Mouse (Mus musculus) C2C12 (cell line): Measurements from ENCODE around the gene Coq7.

Experiments
- CEBPB ChIP-seq: IDR thresholded peaks from one replicate; pipeline ENCODE4 v1.6.1; 2011; ENCODE audit warnings: low read depth, mild to moderate bottlenecking, control low read depth, moderate library complexity
- CTCF ChIP-seq: IDR thresholded peaks from one replicate; pipeline ENCODE4 v1.5.1; 2011; ENCODE audit not compliant: control insufficient read depth, insufficient read depth, insufficient read length
- FOSL1 ChIP-seq: IDR thresholded peaks from one replicate; pipeline ENCODE4 v1.8.0; 2011; ENCODE audit warnings: mild to moderate bottlenecking, low read length; ENCODE audit not compliant: poor library complexity, insufficient read depth, severe bottlenecking
- MAX ChIP-seq: IDR thresholded peaks from one replicate; pipeline ENCODE4 v1.6.1; 2011; ENCODE audit warnings: mild to moderate bottlenecking, control low read depth
- MYOD1 ChIP-seq: IDR thresholded peaks from one replicate; pipeline ENCODE4 v1.6.1; 2011; ENCODE audit warnings: low read depth; ENCODE audit not compliant: control insufficient read depth, insufficient read length
- MYOG ChIP-seq: IDR thresholded peaks from one replicate; pipeline ENCODE4 v1.6.1; 2011; ENCODE audit not compliant: control insufficient read depth, insufficient read length; ENCODE audit errors: extremely low read depth
- USF1 ChIP-seq: IDR thresholded peaks from one replicate; pipeline ENCODE4 v1.6.1; 2011; ENCODE audit warnings: low read depth, mild to moderate bottlenecking, control low read depth, moderate library complexity

- no peak for TF ChIP-seq CTCF
- TF ChIP-seq MYOD1 = no peak
- TF ChIP-seq MAX = no peak
- TF ChIP-seq USF1 = no peak
- TF ChIP-seq MYOG = no peak
- no peak for TF ChIP-seq FOSL1
- no peak for TF ChIP-seq CEBPB
These were observed 43.2 kb downstream of the Coq7 start for GRCm38 (mm10) chr7:118489706-118490665.
